Mouse (Mus musculus): ENCODE measurements around the gene Prc1.
A peak's percentile ranks its signal among the peaks of the same experiment; 100 is the strongest.

Gene Prc1

GRCm38 (mm10) chr7:80331433-80331832, 37.2 kb downstream of the Prc1 start:
- no peak for DNase-seq (ENCODE audit: extremely low read depth, low read depth, low spot score)

GRCm38 (mm10) chr7:80334848-80335247, 40.6 kb downstream of the Prc1 start:
- DNase-seq (ENCODE audit: extremely low read depth, low read depth, low spot score), result no peak

GRCm38 (mm10) chr7:80336932-80337331, 42.7 kb downstream of the Prc1 start:
- DNase-seq (ENCODE audit: extremely low read depth, low read depth, low spot score), result peak; percentile 94

- DNase-seq (ENCODE audit: extremely low read depth, low read depth, low spot score), result no peak
Observed at GRCm38 (mm10) chr7:80339371-80339770, 45.1 kb downstream of the Prc1 start.

- DNase-seq (ENCODE audit: extremely low read depth, low read depth, low spot score), result no peak
Observed at GRCm38 (mm10) chr7:80339793-80340628, 45.8 kb downstream of the Prc1 start.

GRCm38 (mm10) chr7:80340793-80341192, 46.5 kb downstream of the Prc1 start, which contains the start of gene Unc45a:
TSS of gene Unc45a (minus strand) at chr7:80341005.
- no peak for DNase-seq (ENCODE audit: extremely low read depth, low read depth, low spot score)

GRCm38 (mm10) chr7:80341793-80342192, 47.5 kb downstream of the Prc1 start:
- no peak for DNase-seq (ENCODE audit: extremely low read depth, low read depth, low spot score)

- peak; percentile 93 for DNase-seq (ENCODE audit: extremely low read depth, low read depth, low spot score)
Observed at GRCm38 (mm10) chr7:80342858-80343257, 48.6 kb downstream of the Prc1 start, which contains the start of gene Hddc3. TSS of gene Hddc3 (plus strand) at chr7:80343104.

- DNase-seq (ENCODE audit: extremely low read depth, low read depth, low spot score), result no peak
Observed at GRCm38 (mm10) chr7:80343270-80344018, 49.2 kb downstream of the Prc1 start.

GRCm38 (mm10) chr7:80346173-80346572, 51.9 kb downstream of the Prc1 start:
- DNase-seq (ENCODE audit: extremely low read depth, low read depth, low spot score), result no peak

- DNase-seq (ENCODE audit: extremely low read depth, low read depth, low spot score), result no peak
Observed at GRCm38 (mm10) chr7:80346830-80347229, 52.6 kb downstream of the Prc1 start.

GRCm38 (mm10) chr7:80347670-80348586, 53.7 kb downstream of the Prc1 start:
- no peak for DNase-seq (ENCODE audit: extremely low read depth, low read depth, low spot score)

- no peak for DNase-seq (ENCODE audit: extremely low read depth, low read depth, low spot score)
Observed at GRCm38 (mm10) chr7:80350808-80351207, 56.6 kb downstream of the Prc1 start.

GRCm38 (mm10) chr7:80352920-80353319, 58.7 kb downstream of the Prc1 start:
- DNase-seq (ENCODE audit: extremely low read depth, low read depth, low spot score), result no peak

- no peak for DNase-seq (ENCODE audit: extremely low read depth, low read depth, low spot score)
Observed at GRCm38 (mm10) chr7:80356351-80356750, 62.1 kb downstream of the Prc1 start.

- DNase-seq (ENCODE audit: extremely low read depth, low read depth, low spot score), result no peak
Observed at GRCm38 (mm10) chr7:80357156-80357555, 62.9 kb downstream of the Prc1 start.

GRCm38 (mm10) chr7:80358039-80358438, 63.8 kb downstream of the Prc1 start:
- no peak for DNase-seq (ENCODE audit: extremely low read depth, low read depth, low spot score)

GRCm38 (mm10) chr7:80360435-80360834, 66.2 kb downstream of the Prc1 start:
- DNase-seq (ENCODE audit: extremely low read depth, low read depth, low spot score), result no peak

GRCm38 (mm10) chr7:80365759-80366158, 71.5 kb downstream of the Prc1 start:
- no peak for DNase-seq (ENCODE audit: extremely low read depth, low read depth, low spot score)
